Mouse (Mus musculus) lung, postnatal 10 days (tissue): ENCODE results near the gene Scube1.

Experiments
- DNase-seq: peaks from one replicate; pipeline ENCODE4 v3.0.0; 2021

The Scube1 gene

DNA sequence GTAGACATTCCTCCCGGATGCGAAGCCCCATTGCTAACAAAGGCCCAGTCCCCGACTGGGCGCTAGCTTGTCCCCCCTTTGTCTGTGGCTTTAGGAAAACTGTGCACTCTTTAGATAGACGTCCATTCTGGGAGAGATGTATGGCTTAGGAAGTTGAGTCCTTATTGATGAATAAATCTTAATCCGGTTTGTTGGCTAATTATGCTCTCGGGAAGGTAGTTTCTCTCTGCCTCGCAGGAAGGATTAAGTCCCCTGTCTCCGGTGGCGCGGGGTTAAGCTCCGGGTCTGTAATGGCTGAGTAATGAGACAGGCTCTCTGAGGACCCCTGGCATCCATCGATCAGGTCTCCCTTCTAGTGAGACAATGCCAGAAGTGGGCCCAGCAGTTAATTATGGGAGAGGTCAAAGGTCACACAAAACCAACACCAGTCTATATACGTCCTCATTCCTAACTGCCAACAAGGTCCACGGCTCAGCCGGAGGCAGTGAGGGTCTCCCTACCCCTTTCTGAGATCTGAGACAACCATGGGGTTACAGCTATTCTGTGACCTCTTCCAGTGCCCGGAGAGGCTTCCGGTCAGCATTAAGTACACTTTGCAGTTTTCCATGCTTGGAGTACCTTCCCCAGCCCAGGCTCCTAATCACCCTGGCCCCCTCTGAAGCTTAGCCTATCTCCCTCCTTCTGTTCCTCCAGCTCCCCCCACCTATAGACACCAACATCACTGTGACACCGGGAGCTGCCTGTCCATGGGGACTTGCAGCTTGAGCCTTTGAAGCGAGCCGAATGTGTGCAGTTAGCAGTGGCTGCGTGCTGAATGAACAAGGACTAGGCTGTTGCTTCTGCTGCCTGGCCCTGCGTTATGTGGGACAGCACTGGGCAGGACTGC lies 14.7 kb downstream of the Scube1 start:
- no peak for DNase-seq

DNA sequence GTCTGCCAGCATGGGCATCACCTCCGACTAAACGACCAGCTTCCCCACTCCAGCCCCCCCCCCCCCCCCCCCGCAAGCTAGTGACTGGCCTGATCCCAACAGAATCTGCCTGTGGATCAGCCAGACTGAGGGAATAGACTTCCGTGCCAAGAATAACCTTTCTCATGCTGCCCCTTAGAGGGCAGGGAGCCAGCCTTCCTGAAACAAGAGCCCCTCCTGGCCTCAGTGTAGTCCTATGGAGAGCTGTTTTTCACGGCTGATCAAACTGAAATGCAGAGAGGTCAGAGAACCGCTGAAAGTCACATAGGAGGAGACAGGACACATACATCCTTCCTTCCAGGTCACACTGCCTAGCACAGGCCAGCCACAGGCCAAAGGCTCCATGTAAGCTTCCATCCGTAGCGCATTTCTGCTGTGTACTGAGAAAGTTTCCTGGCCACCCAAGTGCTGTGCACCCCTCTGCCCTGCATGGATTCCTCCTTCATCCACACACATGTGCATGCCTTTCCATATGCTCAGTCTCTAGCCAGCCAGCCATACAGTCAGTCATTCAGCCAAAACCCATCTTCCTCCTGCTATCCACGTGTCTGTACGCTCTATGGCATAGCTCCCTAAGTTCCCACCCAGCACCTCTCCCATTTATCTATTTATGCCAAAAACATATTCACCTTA lies 18.2 kb downstream of the Scube1 start:
- DNase-seq: no peak

DNA sequence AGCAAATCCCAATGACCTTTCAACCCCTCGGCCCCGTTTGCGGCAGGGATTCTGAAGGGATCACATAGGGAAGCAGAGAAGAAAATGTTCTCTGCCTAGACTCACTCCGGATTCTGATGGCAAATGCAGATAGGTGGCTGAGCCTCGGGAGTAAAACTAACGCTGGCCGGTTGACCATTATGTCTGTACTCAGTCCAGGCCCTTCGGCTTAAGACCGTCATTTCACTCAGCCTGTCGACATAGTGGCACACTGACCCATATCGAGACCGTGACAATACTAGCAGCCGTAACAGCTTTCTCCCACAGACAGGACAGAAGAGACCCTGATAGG lies 24.3 kb downstream of the Scube1 start:
- DNase-seq: no peak

DNA sequence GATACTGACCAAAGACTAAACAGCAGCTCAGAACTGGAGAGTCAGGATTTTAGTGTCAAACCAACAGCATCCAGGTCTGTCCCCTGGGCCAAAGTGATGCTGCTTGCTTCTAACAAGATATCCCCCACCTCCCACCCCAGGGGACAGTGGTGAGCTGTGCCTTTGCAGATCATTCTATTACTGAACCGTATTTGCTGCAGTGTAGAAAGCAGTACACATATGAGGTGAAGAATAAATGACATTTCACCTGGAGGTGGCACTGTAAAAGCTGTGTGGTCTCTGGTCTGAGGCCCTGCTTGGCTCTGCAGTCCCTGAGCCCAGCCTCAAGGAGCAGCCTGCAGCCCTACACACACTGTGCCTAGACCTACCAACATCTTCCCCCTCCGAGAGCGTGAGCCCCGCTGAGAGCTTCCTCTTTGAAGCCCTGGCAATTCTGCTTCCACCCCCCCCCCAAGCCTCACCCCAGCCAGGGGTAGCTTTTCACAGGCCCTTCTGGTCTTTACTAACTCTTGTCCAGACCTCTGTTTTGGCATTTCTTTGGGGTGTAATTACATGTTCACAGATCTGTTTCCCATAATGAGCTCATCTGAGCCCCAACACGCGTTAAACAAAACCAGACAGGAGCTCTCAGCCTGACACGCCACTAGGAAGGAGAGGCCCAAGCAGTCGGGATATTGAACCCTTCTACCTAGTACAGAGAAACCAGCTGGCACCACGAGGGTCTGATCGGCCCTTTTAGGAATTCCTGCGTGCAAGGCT lies 24.8 kb downstream of the Scube1 start:
- no peak for DNase-seq

DNA sequence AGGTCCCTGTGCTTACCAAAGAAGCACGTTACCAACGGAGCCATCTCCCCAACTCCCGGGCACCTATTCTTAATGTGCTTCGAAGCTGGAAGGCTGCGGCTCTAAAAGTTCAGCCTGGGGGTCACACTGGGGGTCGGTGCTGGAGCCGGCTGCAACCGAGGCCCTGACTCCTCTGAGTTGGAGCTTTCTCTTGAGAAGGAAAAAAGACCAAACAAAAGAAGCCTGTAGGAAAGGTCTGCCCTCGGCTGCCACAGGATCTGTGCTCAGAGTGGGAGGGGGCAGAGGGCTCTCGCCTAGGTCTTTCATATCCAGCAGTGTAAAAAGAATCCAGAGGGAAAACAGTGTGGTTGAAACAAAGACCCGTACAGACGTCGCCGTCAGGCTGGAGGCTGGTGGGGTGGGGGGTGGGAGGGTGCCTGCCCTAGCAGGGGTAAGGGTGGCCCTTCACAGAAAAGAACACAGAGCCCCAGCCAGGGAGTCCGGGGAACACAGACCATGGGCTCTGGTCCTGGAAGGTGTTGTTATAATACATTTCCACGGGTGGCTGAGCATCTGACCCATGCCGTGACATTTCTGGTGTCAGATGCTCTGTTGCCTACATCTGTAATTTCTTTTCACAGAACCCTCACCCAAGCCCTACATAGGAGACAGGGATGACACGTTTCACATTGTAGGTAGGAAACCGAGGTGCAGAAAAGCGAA lies 25.5 kb downstream of the Scube1 start:
- DNase-seq: no peak

DNA sequence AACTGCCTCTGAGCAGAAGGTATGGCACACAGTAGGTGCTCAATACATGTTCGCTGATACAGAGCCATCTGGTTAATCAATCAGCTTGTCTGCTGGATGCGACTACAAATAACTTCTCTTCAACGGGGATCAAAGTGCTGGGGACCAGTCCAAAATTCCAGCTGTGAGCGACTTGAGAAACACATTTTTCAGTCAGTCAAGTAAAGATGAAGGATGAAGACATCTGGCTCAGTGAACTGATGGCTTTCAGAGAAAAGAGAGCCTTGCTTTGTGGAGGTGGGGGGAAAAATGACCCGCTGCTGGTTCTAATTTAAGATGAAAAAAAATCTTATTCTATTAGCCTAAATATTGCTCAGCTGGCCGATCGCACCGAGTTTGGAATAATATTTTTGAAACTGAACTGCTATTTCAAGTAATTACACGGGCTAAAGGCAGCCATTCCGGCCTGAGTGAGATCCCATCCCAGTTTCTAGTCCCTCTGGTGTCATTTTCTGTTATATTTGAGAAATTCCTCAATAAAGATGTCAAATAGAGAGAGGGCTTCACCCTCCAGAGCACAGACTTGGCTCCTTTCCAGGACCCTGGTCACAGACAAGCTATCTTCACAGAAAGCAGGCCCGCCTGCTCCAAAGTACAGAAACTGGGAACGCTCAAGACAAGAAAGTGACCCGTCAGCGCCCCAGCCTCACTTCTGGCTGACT lies 28.0 kb downstream of the Scube1 start:
- DNase-seq: peak; percentile 47

DNA sequence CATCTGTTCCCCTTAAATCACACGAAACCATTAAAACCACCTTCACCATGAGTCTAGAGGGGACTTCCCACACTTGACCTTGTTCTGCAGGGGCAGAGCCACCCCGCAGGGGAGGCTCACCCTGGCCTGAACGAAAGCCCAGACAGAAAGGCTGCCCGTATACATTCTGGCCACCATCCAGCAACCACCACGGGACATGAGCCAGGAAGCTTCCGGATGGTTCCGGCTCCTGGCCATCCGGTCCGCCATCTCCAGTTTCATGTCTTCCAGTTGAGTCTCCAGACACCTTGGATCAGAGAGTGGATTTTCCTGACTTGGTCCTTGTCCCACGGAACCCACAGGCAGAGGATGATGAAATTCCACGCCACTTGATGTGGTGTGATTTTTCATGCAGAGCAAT lies 29.7 kb downstream of the Scube1 start:
- peak; percentile 33 for DNase-seq

DNA sequence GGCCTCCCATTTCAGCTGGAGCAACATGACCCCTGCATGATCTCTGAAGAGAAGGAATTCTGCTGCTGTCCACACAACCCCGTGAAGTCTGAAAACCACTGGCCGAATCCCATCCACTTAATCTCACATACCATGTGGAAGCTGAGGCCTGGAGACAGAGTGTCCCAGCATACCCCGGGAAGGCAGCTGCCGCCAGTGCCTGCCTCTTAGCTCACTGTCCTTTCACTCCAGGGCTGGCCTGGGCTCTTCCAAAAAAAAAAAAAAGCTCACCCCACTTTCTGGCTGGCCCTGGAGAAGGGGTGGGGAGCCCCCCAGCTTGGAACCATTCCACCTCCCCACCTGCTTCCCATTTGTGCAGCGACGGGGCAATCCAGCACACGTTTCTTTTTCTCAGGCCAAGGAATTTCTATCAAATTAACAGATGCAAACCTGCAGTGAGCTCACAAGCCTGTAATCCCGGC lies 32.9 kb downstream of the Scube1 start:
- DNase-seq: peak; percentile 46

DNA sequence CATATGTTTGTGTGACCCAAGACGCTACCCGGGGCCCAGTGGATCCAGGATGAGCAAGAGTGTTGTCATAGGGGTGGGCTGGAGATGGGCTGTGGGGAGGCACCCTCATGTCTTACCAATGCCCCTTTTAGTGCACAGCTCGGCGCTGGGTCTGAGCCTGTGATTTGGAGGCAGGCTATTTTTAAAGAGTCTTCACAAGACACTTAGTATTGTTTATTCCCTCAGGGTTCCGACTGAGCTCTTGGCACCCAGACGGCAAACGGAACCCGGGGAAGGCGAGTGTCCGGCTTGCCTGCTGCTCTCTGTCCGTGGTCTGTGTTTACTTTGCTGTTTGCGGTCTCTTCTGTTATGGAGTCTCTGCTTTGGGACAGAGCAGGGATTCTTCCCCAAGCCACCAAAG lies 34.9 kb downstream of the Scube1 start:
- peak; percentile 75 for DNase-seq

DNA sequence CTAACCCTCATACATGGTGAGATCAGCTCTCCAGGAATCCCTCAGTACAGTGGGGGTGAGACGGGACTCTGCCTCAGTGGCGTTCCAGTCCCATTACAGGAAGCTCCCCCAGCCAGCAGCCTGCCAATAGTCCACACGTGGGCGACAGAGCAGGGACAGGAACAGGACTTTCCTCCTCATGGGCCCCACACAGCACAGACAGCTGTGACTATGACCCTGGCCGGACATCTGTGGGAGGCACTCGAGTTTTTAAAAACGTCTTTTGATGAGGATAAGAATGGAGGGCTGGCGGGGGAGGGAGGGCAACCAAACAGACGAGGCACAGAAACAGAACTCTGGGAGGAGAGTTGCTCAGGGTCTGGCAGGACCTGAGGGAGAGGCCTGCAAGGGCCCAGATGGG lies 38.2 kb downstream of the Scube1 start:
- DNase-seq: peak; percentile 31

DNA sequence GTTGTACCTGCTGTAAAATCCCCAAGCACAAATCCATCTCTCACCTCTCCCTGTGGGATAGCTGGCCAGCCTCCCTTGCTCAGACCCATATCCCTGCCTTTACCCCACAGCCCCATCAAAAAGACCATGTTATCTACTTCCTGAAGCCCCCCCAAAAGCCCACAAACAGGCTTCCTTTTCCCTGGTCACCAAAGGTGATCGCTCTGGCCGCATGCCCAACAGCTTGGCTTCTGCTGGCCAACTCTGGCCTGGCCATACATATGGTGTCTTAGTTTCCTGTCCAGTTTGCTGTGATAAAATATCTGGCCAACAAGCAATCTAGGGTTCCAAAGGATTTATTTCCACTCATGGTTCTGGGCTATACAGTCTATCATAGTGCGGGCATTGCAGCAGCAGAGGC lies 38.9 kb downstream of the Scube1 start:
- no peak for DNase-seq

DNA sequence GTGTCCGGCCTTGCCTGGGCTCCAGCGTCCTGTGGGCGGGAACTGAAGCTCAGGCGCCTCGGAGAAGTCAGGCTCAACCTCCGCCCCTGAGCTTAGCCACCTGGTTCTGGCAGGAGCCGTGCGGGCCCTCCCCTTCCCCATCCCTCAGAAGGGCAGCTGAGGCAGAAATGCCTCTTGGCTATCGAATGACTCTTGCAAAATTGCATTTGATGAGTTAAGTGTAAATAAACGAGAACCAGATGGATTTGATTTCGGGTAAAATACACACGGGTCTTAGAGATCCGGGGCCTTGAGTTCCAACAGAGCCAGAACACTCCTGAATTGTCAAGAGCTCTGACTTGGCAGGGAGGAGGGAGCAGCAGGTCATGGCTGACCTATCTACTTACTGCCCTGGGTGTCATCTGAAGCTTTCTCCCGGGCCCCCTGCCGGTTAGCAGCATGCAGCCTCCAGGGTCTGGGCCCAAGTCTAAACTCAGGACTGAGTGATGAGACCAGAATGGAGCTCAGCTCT lies 41.7 kb downstream of the Scube1 start:
- DNase-seq: peak; percentile 71

DNA sequence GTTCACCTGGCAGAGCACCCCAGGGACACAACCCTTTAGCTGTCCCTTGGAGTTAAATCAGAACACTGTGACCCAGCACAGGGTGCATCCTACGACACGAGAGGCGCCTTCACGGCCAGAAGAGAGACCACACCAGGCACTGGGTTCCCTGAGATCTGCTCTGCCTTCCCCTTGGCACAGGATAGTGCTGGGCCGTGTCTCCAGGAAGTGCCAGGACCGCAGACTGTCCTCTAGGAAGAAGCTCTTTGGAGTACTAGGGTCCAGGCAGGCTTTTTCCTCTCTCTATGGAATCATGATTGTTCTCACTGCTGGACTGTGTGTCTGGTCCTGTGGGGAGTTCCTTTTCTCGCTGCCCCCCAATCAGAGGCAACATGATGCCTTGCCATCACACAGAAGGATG lies 44.5 kb downstream of the Scube1 start:
- peak; percentile 63 for DNase-seq

DNA sequence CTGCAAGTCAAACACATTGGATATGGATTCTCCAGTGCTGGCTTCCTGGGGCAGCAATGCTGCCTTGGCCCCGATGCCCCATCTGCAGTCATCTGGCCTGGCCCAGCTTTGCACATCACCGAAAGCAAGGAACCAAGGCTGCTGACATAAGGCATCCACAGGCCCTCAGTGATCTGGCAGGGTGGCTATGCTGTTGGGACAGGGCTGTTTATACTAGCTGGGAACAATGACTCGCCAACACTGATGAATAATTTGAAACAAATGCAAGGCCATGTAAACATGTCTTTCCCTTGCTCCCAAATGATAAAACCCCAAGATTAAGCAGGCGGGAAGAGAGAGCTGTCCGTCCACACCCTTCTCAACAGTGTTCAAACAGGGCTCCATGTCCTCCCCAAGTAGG lies 45.1 kb downstream of the Scube1 start:
- peak; percentile 79 for DNase-seq

DNA sequence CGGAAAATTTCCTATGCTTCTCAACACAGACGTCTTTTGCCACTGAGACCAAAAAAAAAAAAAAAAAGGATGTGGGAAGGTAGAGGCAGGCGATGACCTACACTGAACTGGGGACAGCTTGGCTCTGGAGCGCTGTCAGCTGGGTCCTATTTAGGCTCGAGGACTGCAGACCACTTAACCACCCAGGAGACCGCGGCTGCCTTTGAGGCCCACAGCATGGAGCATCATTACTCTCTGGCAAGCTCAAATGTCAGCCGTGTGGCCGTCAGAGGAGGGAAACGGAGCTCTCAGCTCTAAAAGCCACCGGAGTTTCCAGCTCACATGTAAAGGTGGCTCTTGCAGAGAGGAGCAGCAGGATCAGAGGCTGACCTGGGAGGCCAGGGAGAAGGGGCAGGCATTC lies 46.2 kb downstream of the Scube1 start:
- DNase-seq: no peak

DNA sequence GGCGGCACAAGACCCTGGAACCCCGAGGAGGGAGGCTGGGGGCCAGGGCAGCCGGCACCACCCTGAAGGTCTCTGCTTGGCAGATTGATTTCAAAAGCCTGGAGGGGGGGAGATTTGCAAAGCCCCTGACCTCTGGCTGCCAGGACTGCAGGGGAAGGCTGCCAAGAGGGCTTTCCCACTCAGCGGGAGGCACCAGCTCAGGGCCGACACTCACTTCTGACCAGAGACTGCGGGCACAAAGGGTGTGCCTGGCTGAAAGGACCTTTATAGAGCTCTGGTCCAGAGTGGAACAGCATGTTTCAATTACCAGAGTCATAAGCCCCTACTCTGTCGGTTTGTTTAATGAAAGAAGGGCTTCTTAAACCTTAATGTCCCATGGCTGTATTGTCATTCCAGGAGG lies 46.7 kb downstream of the Scube1 start:
- DNase-seq: peak; percentile 47

DNA sequence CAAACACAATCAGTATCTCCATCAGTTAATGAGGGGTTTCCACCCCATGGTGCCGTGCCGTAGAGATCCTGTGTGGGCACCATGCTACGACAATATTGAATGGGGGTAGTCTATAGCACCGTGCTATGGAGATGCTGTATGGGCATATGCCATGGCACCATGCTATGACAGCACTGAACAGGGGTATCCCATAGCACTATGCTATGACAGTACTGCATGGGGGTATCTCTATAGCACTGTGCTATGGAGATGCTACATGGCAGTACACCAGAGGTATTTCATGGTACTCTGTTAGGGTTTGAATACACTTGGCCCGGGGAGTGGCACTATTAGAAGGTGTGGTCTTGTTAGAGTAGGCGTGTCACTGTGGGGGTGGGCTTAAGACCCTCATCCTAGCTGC lies 47.7 kb downstream of the Scube1 start:
- no peak for DNase-seq

DNA sequence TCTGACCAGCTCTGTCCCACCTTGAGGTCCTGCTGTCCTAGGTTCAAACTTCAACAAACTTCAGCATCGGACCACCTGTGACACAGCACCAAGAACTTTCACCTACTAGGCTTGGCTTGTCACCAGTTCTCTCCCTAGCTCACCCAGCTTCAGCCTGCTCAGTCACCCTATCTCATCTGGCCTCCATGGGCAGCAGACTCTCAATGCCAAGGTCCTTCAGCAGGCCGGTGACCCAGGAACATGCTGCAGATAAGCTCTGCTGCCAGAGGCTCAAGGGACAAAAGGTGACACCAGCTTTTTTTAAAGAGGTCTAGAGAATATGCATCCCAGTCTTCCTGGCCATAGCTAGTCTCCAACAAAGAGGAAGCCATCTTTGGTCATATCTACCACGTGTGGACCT lies 48.5 kb downstream of the Scube1 start:
- DNase-seq: no peak

DNA sequence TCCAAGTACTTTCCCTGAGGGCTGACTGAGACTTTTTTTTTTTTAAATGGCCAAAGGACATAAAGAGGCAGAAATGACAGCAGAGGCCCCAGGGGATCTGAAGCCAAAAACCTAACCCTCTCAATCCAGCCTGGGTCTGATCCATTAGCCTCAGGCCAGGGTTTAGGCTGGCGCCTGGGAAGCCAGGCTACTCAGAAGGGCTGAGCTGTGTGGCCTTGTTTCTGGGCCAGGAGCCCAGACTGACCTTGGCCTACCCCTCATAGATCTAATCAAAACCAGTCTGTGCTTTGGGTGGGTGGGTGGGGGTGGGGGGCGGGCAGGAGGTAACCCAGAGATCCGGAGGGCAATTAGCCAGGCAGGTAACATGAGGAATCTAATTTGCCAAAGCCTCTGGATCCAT lies 51.2 kb downstream of the Scube1 start:
- DNase-seq: no peak

DNA sequence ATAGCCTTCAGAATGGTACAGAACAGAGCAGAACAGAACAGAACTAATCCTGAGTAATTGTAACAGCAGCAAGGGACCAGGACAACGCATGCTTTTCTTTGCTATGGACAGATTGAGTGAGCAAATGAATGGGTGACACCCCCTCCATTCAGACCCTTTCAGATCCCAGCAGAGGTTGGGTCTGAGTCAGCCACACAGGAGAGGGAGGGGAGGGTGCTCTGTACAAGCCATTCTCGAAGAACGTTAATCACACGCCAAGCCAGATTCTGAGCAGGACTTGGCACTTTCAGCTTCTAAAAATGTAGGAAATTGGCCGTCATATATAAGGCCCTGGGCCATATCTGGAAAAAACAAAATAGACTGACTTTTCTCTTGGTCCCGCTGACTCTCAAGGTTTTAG lies 57.3 kb downstream of the Scube1 start:
- peak; percentile 48 for DNase-seq

DNA sequence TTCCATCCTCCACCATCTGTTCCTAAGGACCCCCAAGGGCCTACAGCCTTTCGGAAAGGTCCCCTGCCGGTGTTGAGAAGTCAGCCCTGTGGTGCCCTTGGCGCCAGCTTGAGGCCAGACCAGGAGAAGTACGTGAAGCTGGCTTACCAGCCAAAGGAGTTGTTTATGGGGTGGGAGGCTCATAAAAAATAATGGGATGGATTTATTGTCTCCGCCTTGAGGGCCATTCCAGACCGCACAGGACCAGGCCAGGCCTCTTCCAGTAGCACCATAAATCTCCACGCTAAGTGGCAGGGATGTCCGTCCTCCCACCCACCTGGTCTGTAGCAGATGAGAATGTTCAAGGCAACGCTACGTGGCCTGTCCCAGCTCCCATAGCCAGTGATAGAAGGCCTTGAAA lies 58.4 kb downstream of the Scube1 start:
- DNase-seq: no peak

DNA sequence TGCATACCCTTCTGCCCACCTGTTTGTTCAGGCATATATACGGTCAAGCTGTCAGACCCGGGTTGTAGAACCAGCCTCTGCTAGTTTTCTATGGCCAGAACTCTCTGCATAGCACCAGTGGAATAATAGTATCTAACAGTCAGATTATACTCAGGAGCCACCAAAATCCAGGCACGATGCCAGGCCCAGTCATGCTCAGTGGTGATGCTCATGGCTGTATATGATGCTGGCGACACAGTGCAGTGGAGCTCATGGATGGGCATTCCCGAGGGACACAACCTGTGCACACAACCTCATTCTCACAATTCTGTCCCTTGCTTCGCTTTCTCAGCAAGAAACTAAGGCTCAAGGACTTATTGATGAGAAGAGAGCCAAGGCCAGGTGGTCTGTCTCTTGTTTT lies 58.8 kb downstream of the Scube1 start:
- no peak for DNase-seq
